Mouse (Mus musculus) bone marrow, adult 2 months (tissue): ENCODE results near the gene Mmp28.

Experiments
- CTCF ChIP-seq: fragments of 200-500 bp; IDR thresholded peaks from 2 replicates; pipeline ENCODE4 v1.5.1; 2011; ENCODE audit warnings: low read length, control low read depth; ENCODE audit not compliant: control insufficient read depth, insufficient read depth
- POLR2A ChIP-seq: fragments of 200-500 bp; IDR thresholded peaks from 2 replicates; pipeline ENCODE4 v1.6.1; 2011; ENCODE audit warnings: low read depth, mild to moderate bottlenecking, control low read depth, low read length, borderline replicate concordance; ENCODE audit not compliant: control insufficient read depth

DNA sequence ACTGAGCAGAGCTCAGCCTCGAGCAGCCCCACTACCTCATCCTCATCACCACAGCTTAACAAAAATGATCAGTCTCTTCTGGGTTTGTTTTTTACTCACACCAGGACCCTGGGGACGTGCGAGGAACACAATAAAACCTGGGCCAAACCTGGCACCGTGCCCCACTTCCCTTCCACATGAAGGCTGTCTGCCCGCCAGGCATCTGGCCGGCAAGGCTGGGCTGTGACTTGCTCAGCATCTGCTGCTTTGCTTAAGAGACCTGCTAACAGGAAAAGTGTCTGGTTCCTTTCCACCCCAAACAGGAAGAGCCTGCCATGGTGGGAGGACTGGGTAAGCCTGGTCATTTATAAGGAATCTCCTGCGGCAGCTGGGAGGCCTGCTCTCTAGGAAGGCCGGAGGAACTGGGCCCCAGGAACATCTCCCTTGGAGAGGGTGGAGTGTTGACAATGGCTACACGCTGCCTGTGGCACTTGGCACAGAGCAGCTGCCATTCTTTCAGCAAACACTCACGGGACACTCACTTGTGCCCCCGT is 4.3 kb upstream of the Mmp28 start:
- TF ChIP-seq CTCF (no peak), POLR2A (no peak)
